Mouse (Mus musculus) erythroblast, embryonic 14.5 days (primary cell): ENCODE data around the gene Krt25.

Experiments used
- GATA1 ChIP-seq: IDR thresholded peaks from 2 replicates; pipeline ENCODE4 v1.6.1; 2012; ENCODE audit warnings: low read length, inconsistent platforms, mixed read lengths
- TAL1 ChIP-seq: IDR thresholded peaks from 3 replicates; pipeline ENCODE4 v1.6.1; 2012; ENCODE audit warnings: low read length, inconsistent platforms, mixed read lengths

DNA sequence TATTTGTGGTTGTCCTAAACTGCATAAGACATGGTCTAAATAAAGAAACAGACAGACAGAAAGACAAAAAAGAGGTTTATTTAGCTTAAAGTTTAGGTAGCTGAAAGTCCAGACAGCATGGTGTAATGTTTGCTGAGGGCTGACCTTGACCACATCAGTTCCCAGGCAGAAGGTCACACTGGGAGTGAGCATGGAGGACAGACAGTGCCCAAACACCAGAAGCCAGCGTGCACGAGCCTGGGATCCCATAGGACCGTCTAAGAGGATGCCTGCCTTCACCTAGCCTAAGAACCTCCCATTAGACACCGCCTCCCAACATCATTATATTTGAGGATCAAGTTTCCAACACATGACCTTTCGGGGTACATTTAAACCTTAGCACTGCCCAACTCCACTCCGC lies 47.1 kb downstream of the Krt25 start:
- no peak for TF ChIP-seq TAL1
- no peak for TF ChIP-seq GATA1
